Comparison of ENCODE assay signal across 31 mouse cellular contexts in genomic region chr10:60721640-60722039, GRCm38 (mm10). TPM values are rescaled to one million over a fixed set of nuclear protein-coding genes. Genes with fewer than 3 reads are reported as not detected.
DNase-seq lines count a peak whose midpoint lies in the region; ATAC-seq lines count a peak whose summit lies in the region.
"Had no signal": no experiment of that assay in that cellular context is flagged by ENCODE, and none has a peak within 500 bp of the region (broad histone marks: within the 10 kb centered on the region; RNA-seq: fewer than 3 reads in every experiment).

No protein-coding gene starts in this region.

- H3K27me3 ChIP-seq in forebrain, embryonic 13.5 days, result no peaks in the 10 kb centered on the region
- H3K27me3 ChIP-seq in forebrain, embryonic 11.5 days (ENCODE audit: control insufficient read depth, insufficient read depth, low read length), result no peaks in the 10 kb centered on the region
- H3K27me3 ChIP-seq in midbrain, embryonic 15.5 days (replicated peaks), result no peaks in the 10 kb centered on the region
- H3K27me3 ChIP-seq in midbrain, embryonic 11.5 days (ENCODE audit: control insufficient read depth, insufficient read depth, low read length), result no peaks in the 10 kb centered on the region; the same call in 1 of the 2 replicates
- H3K27me3 ChIP-seq in forebrain, embryonic 14.5 days (replicated peaks; ENCODE audit: control insufficient read depth, insufficient read depth, low read length), result no peaks in the 10 kb centered on the region
- H3K27me3 ChIP-seq: limb, embryonic 15.5 days; liver, embryonic 13.5 days; megakaryocyte, embryonic 14.5 days had no signal

- no peak overlapping the region for H3K27ac ChIP-seq in forebrain, embryonic 13.5 days
- H3K27ac ChIP-seq in forebrain, embryonic 11.5 days (ENCODE audit: low read depth, low read length), result no peak overlapping the region
- H3K27ac ChIP-seq in midbrain, embryonic 15.5 days, result no peak overlapping the region
- no peak overlapping the region for H3K27ac ChIP-seq in midbrain, embryonic 11.5 days (ENCODE audit: low read depth, low read length)
- H3K27ac ChIP-seq in forebrain, embryonic 14.5 days (ENCODE audit: low read depth, low read length), result no peak overlapping the region
- H3K27ac ChIP-seq: heart, embryonic 13.5 days; hindbrain, embryonic 10.5 days; limb, embryonic 10.5 days; limb, embryonic 15.5 days; liver, embryonic 13.5 days; stomach, postnatal 0 days had no signal

- peaks cover 12% of the 10 kb centered on the region; the same call in 1 of the 2 replicates for H3K36me3 ChIP-seq in forebrain, embryonic 13.5 days (ENCODE audit: poor library complexity, severe bottlenecking)
- H3K36me3 ChIP-seq in forebrain, embryonic 11.5 days (ENCODE audit: control insufficient read depth, insufficient read depth, low read length), result no peaks in the 10 kb centered on the region
- H3K36me3 ChIP-seq in midbrain, embryonic 15.5 days (replicated peaks), result no peaks in the 10 kb centered on the region; the same call in 1 of the 2 replicates
- no peaks in the 10 kb centered on the region for H3K36me3 ChIP-seq in midbrain, embryonic 11.5 days (ENCODE audit: control insufficient read depth, insufficient read depth, low read length)
- no peaks in the 10 kb centered on the region for H3K36me3 ChIP-seq in forebrain, embryonic 14.5 days (ENCODE audit: control insufficient read depth, insufficient read depth, low read length)
- H3K36me3 ChIP-seq: liver, embryonic 13.5 days had no signal

- DNase-seq in forebrain, embryonic 11.5 days (ENCODE audit: low spot score), result no peak
- DNase-seq in midbrain, embryonic 11.5 days (ENCODE audit: low spot score, missing footprints), result no peak
- peak; percentile 53 for DNase-seq in forebrain, embryonic 14.5 days (ENCODE audit: low spot score)
- DNase-seq in kidney, postnatal 14 days, result no peak
- DNase-seq in heart, postnatal 14 days, result no peak
- DNase-seq: adrenal gland, adult 2 months; adrenal gland, postnatal 36 days; cerebellum, adult 2 months; cerebellum, postnatal 25 days; gastrocnemius, postnatal 10 days; heart, postnatal 10 days; kidney, adult 9 months; kidney, postnatal 10 days; layer of hippocampus, adult 9-11 months; liver, embryonic 13.5 days; lung, adult 18-20 months; lung, postnatal 4 days; right cerebral cortex, postnatal 25 days; thymus, adult 18-20 months; thymus, postnatal 36 days had no signal

- ATAC-seq in forebrain, embryonic 13.5 days, result peak; percentile 57; the same call in 1 of the 2 replicates
- ATAC-seq in forebrain, embryonic 11.5 days (replicated peaks; ENCODE audit: low FRiP score), result no peak
- ATAC-seq in midbrain, embryonic 15.5 days (replicated peaks), result 0 out of 2 replicates have a peak, but pooled peaks have one; percentile 12
- ATAC-seq in midbrain, embryonic 11.5 days (ENCODE audit: low FRiP score), result no peak
- no peak; the same call in 1 of the 2 replicates for ATAC-seq in forebrain, embryonic 14.5 days
- ATAC-seq: activated CD4-positive, CD25-positive, alpha-beta regulatory T cell, adult 4 months; intestine, postnatal 0 days; lung, postnatal 0 days had no signal

- H3K4me2 ChIP-seq in forebrain, embryonic 13.5 days, result peak overlapping the region; percentile 28; the same call in 1 of the 2 replicates
- no peak overlapping the region for H3K4me2 ChIP-seq in forebrain, embryonic 11.5 days (ENCODE audit: low read depth, low read length, severe bottlenecking)
- no peak overlapping the region for H3K4me2 ChIP-seq in midbrain, embryonic 15.5 days
- H3K4me2 ChIP-seq in midbrain, embryonic 11.5 days, result no peak overlapping the region
- no peak overlapping the region for H3K4me2 ChIP-seq in forebrain, embryonic 14.5 days (ENCODE audit: low read length)
- H3K4me2 ChIP-seq: heart, embryonic 13.5 days; limb, embryonic 15.5 days; liver, embryonic 13.5 days had no signal

- 20% methylated on average over 12 of the region's 12 CpGs for WGBS in forebrain, embryonic 13.5 days
- 47% methylated on average over 12 of the region's 12 CpGs for WGBS in forebrain, embryonic 11.5 days
- 18% methylated on average over 12 of the region's 12 CpGs for WGBS in midbrain, embryonic 15.5 days
- 46% methylated on average over 12 of the region's 12 CpGs for whole genome bisulfite sequencing in midbrain, embryonic 11.5 days
- 15% methylated on average over 12 of the region's 12 CpGs for WGBS in forebrain, embryonic 14.5 days

- no peak overlapping the region for H3K4me3 ChIP-seq in forebrain, embryonic 13.5 days
- H3K4me3 ChIP-seq in forebrain, embryonic 11.5 days (ENCODE audit: low read depth, low read length), result no peak overlapping the region
- H3K4me3 ChIP-seq in midbrain, embryonic 15.5 days, result no peak overlapping the region
- no peak overlapping the region for H3K4me3 ChIP-seq in midbrain, embryonic 11.5 days (ENCODE audit: low read depth, low read length)
- no peak overlapping the region for H3K4me3 ChIP-seq in forebrain, embryonic 14.5 days (ENCODE audit: low read depth, low read length)
- H3K4me3 ChIP-seq: heart, embryonic 13.5 days; hindbrain, embryonic 10.5 days; limb, embryonic 10.5 days; limb, embryonic 15.5 days; liver, embryonic 13.5 days; megakaryocyte, embryonic 14.5 days had no signal

- H3K9ac ChIP-seq in forebrain, embryonic 13.5 days, result no peak overlapping the region
- H3K9ac ChIP-seq in forebrain, embryonic 11.5 days (ENCODE audit: low read length), result no peak overlapping the region
- no peak overlapping the region for H3K9ac ChIP-seq in midbrain, embryonic 15.5 days
- H3K9ac ChIP-seq in midbrain, embryonic 11.5 days (ENCODE audit: low read length), result no peak overlapping the region
- H3K9ac ChIP-seq in forebrain, embryonic 14.5 days (ENCODE audit: low read length), result no peak overlapping the region
- H3K9ac ChIP-seq: heart, embryonic 13.5 days; limb, embryonic 15.5 days; liver, embryonic 13.5 days had no signal

- peaks cover 14% of the 10 kb centered on the region for H3K4me1 ChIP-seq in forebrain, embryonic 13.5 days
- peaks cover 3% of the 10 kb centered on the region; the same call in 1 of the 2 replicates for H3K4me1 ChIP-seq in forebrain, embryonic 11.5 days (replicated peaks; ENCODE audit: control insufficient read depth, insufficient read depth, low read length)
- H3K4me1 ChIP-seq in midbrain, embryonic 15.5 days, result no peaks in the 10 kb centered on the region
- no peaks in the 10 kb centered on the region for H3K4me1 ChIP-seq in midbrain, embryonic 11.5 days (ENCODE audit: control insufficient read depth, insufficient read depth, low read length)
- H3K4me1 ChIP-seq in forebrain, embryonic 14.5 days (ENCODE audit: control insufficient read depth, insufficient read depth, low read length), result peaks cover 7% of the 10 kb centered on the region; the same call in 1 of the 2 replicates
- H3K4me1 ChIP-seq: heart, embryonic 13.5 days; limb, embryonic 15.5 days; liver, embryonic 13.5 days; megakaryocyte, embryonic 14.5 days had no signal

- intact Hi-C loops in heart, postnatal 14 days (cut with DNase I), result no loop called here

- H3K9me3 ChIP-seq in forebrain, embryonic 13.5 days (replicated peaks), result no peaks in the 10 kb centered on the region
- no peaks in the 10 kb centered on the region for H3K9me3 ChIP-seq in forebrain, embryonic 11.5 days (ENCODE audit: control insufficient read depth, low read length)
- no peaks in the 10 kb centered on the region for H3K9me3 ChIP-seq in midbrain, embryonic 15.5 days
- no peaks in the 10 kb centered on the region for H3K9me3 ChIP-seq in midbrain, embryonic 11.5 days (ENCODE audit: control insufficient read depth, low read length)
- H3K9me3 ChIP-seq in forebrain, embryonic 14.5 days (replicated peaks; ENCODE audit: control insufficient read depth, low read length), result no peaks in the 10 kb centered on the region
- H3K9me3 ChIP-seq: heart, embryonic 13.5 days; hindbrain, embryonic 10.5 days; limb, embryonic 10.5 days; limb, embryonic 15.5 days; liver, embryonic 13.5 days had no signal

RNA-seq across cellular contexts. Expression of gene Cdh23, which starts 25.4 kb away (rescaled TPM):
- polyA plus RNA-seq in forebrain, embryonic 13.5 days (2015; fragmentation: Nextera tagmentation; extraction: Ambion mirVana), result 0.89 and 1.1 TPM in 2 replicates
- 0.36 and 0.43 TPM in 2 replicates for polyA plus RNA-seq in forebrain, embryonic 11.5 days (2014; fragmentation: Nextera tagmentation; extraction: Ambion mirVana)
- 6.7 and 7.8 TPM in 2 replicates for polyA plus RNA-seq in midbrain, embryonic 15.5 days (2015; fragmentation: Nextera tagmentation; extraction: Ambion mirVana)
- polyA plus RNA-seq in midbrain, embryonic 11.5 days (2014; fragmentation: Nextera tagmentation; extraction: Ambion mirVana), result 0.61 and 0.71 TPM in 2 replicates
- 2.0 and 2.8 TPM in 2 replicates for polyA plus RNA-seq in forebrain, embryonic 14.5 days (2014; fragmentation: Nextera tagmentation; extraction: Ambion mirVana)
- 1 to 10 TPM; 5.1 to 6.0 TPM for total RNA-seq in heart, postnatal 14 days (2021)

RNA-seq across cellular contexts. Expression of gene Slc29a3, which starts 31.0 kb away (rescaled TPM):
- polyA plus RNA-seq in forebrain, embryonic 13.5 days (2015; fragmentation: Nextera tagmentation; extraction: Ambion mirVana), result 12.7 and 13.5 TPM in 2 replicates
- polyA plus RNA-seq in forebrain, embryonic 11.5 days (2014; fragmentation: Nextera tagmentation; extraction: Ambion mirVana), result 8.0 and 8.9 TPM in 2 replicates
- polyA plus RNA-seq in midbrain, embryonic 15.5 days (2015; fragmentation: Nextera tagmentation; extraction: Ambion mirVana), result 10.7 and 13.9 TPM in 2 replicates
- polyA plus RNA-seq in midbrain, embryonic 11.5 days (2014; fragmentation: Nextera tagmentation; extraction: Ambion mirVana), result 6.9 and 8.7 TPM in 2 replicates
- polyA plus RNA-seq in forebrain, embryonic 14.5 days (2014; fragmentation: Nextera tagmentation; extraction: Ambion mirVana), result 6.5 and 8.5 TPM in 2 replicates
- 1 to 10 TPM; 6.1 to 7.4 TPM for total RNA-seq in heart, postnatal 14 days (2021)

Comparison
In these comparisons a context has a peak if more than half of its experiments do, and no peak if none do; other contexts are left out.
1. ATAC-seq: peak in forebrain, embryonic 13.5 days (single experiment) and midbrain, embryonic 15.5 days (single experiment); none in forebrain, embryonic 11.5 days (single experiment), midbrain, embryonic 11.5 days (single experiment) and forebrain, embryonic 14.5 days (single experiment).